Mouse (Mus musculus): ENCODE data around the gene Tnfrsf25. TPM values are rescaled to one million over a fixed set of nuclear protein-coding genes. Genes with fewer than 3 reads are reported as not detected.

Gene Tnfrsf25
- polyA plus RNA-seq, 1 experiment from 2014 or later: 0.28 TPM

- H3K36me3 ChIP-seq (ENCODE audit: control insufficient read depth, insufficient read depth, low read length): no peaks in the 10 kb centered on the region
- no peaks in the 10 kb centered on the region for H3K9me3 ChIP-seq (ENCODE audit: control insufficient read depth, low read length)
- no peak overlapping the region for H3K4me3 ChIP-seq (ENCODE audit: low read depth, low read length)
- no peak overlapping the region for H3K9ac ChIP-seq (ENCODE audit: low read depth, low read length)
- 88% methylated on average over 5 of the region's 5 CpGs for WGBS
- peak overlapping the region; percentile 7; the same call in 1 of the 2 replicates for H3K27ac ChIP-seq (ENCODE audit: low read depth, low read length)
- no peak for DNase-seq (ENCODE audit: low spot score)
- no peak for ATAC-seq (ENCODE audit: low FRiP score)
- no peaks in the 10 kb centered on the region; the same call in 1 of the 2 replicates for H3K27me3 ChIP-seq (ENCODE audit: control insufficient read depth, insufficient read depth, low read length)
- peaks cover 6% of the 10 kb centered on the region; the same call in 1 of the 2 replicates for H3K4me1 ChIP-seq (replicated peaks; ENCODE audit: control insufficient read depth, insufficient read depth, low read length)
- peak overlapping the region; percentile 76 for H3K4me2 ChIP-seq (replicated peaks; ENCODE audit: low read depth, low read length)
Observed at GRCm38 (mm10) chr4:152108673-152109072, 7.1 kb upstream of the Tnfrsf25 start.

- Histone ChIP-seq H3K9ac (ENCODE audit: low read depth, low read length) (no peak overlapping the region), H3K4me3 (ENCODE audit: low read depth, low read length) (no peak overlapping the region), H3K36me3 (ENCODE audit: control insufficient read depth, insufficient read depth, low read length) (no peaks in the 10 kb centered on the region), H3K27ac (ENCODE audit: low read depth, low read length) (no peak overlapping the region), H3K4me2 (replicated peaks; ENCODE audit: low read depth, low read length) (no peak overlapping the region), H3K4me1 (replicated peaks; ENCODE audit: control insufficient read depth, insufficient read depth, low read length) (peaks cover 6% of the 10 kb centered on the region; the same call in 1 of the 2 replicates), H3K27me3 (ENCODE audit: control insufficient read depth, insufficient read depth, low read length) (peaks cover 5% of the 10 kb centered on the region), H3K9me3 (ENCODE audit: control insufficient read depth, low read length) (no peaks in the 10 kb centered on the region)
- DNase-seq (ENCODE audit: low spot score) (no peak), ATAC-seq (ENCODE audit: low FRiP score) (no peak)
- 79% methylated on average over 3 of the region's 3 CpGs for WGBS
Observed at GRCm38 (mm10) chr4:152109509-152109908, 6.2 kb upstream of the Tnfrsf25 start.

- Histone ChIP-seq H3K9me3 (ENCODE audit: control insufficient read depth, low read length) (no peaks in the 10 kb centered on the region), H3K4me3 (ENCODE audit: low read depth, low read length) (no peak overlapping the region), H3K4me1 (replicated peaks; ENCODE audit: control insufficient read depth, insufficient read depth, low read length) (peaks cover 11% of the 10 kb centered on the region; the same call in 1 of the 2 replicates), H3K27ac (ENCODE audit: low read depth, low read length) (no peak overlapping the region), H3K27me3 (ENCODE audit: control insufficient read depth, insufficient read depth, low read length) (peaks cover 17% of the 10 kb centered on the region), H3K36me3 (ENCODE audit: control insufficient read depth, insufficient read depth, low read length) (no peaks in the 10 kb centered on the region), H3K9ac (ENCODE audit: low read depth, low read length) (no peak overlapping the region), H3K4me2 (replicated peaks; ENCODE audit: low read depth, low read length) (no peak overlapping the region)
- DNase-seq (ENCODE audit: low spot score): no peak
- ATAC-seq (ENCODE audit: low FRiP score): no peak
- WGBS: 83% methylated on average over 4 of the region's 4 CpGs
Observed at GRCm38 (mm10) chr4:152110689-152111088, 5.0 kb upstream of the Tnfrsf25 start.

- no peaks in the 10 kb centered on the region for H3K36me3 ChIP-seq (ENCODE audit: control insufficient read depth, insufficient read depth, low read length)
- ATAC-seq (ENCODE audit: low FRiP score): no peak
- no peak overlapping the region for H3K4me2 ChIP-seq (replicated peaks; ENCODE audit: low read depth, low read length)
- peaks cover 32% of the 10 kb centered on the region for H3K27me3 ChIP-seq (ENCODE audit: control insufficient read depth, insufficient read depth, low read length)
- H3K27ac ChIP-seq (ENCODE audit: low read depth, low read length): no peak overlapping the region
- H3K4me3 ChIP-seq (ENCODE audit: low read depth, low read length): no peak overlapping the region
- WGBS: 82% methylated on average over 9 of the region's 9 CpGs
- H3K9ac ChIP-seq (ENCODE audit: low read depth, low read length): no peak overlapping the region
- no peak for DNase-seq (ENCODE audit: low spot score)
- peaks cover 14% of the 10 kb centered on the region for H3K4me1 ChIP-seq (replicated peaks; ENCODE audit: control insufficient read depth, insufficient read depth, low read length)
- no peaks in the 10 kb centered on the region for H3K9me3 ChIP-seq (ENCODE audit: control insufficient read depth, low read length)
Observed at GRCm38 (mm10) chr4:152112329-152112728, 3.4 kb upstream of the Tnfrsf25 start.

- Histone ChIP-seq H3K36me3 (ENCODE audit: control insufficient read depth, insufficient read depth, low read length) (no peaks in the 10 kb centered on the region), H3K4me2 (replicated peaks; ENCODE audit: low read depth, low read length) (no peak overlapping the region), H3K4me3 (ENCODE audit: low read depth, low read length) (no peak overlapping the region), H3K27me3 (ENCODE audit: control insufficient read depth, insufficient read depth, low read length) (peaks cover 50% of the 10 kb centered on the region), H3K9ac (ENCODE audit: low read depth, low read length) (no peak overlapping the region), H3K27ac (ENCODE audit: low read depth, low read length) (no peak overlapping the region), H3K9me3 (ENCODE audit: control insufficient read depth, low read length) (no peaks in the 10 kb centered on the region), H3K4me1 (replicated peaks; ENCODE audit: control insufficient read depth, insufficient read depth, low read length) (peaks cover 9% of the 10 kb centered on the region)
- DNase-seq (ENCODE audit: low spot score) (no peak), ATAC-seq (ENCODE audit: low FRiP score) (peak; percentile 33; the same call in 1 of the 2 replicates)
- WGBS: 51% methylated on average over 16 of the region's 16 CpGs
Observed at GRCm38 (mm10) chr4:152114080-152114479, 1.7 kb upstream of the Tnfrsf25 start.

DNA sequence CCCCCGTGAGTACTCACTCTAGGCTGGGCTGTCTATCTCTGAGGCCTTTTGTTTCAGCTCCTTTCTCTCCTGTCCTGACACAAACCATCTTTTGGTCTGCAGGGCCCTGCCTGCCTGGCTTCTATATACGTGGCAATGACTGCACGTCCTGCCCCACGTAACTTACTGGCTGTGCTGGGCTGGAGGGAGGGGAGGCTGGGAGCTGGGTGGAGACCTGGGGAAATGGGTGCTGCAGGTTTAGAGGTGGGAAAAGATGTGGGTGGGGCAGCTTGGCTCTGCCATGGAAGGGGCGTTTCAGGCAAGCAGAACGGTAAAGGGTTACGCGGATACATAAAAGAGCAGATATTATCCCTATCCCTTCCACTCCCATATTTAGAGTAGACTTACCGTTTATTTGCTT, 1.8 kb downstream of the Tnfrsf25 start:
- Histone ChIP-seq H3K4me1 (replicated peaks; ENCODE audit: control insufficient read depth, insufficient read depth, low read length) (peaks cover 22% of the 10 kb centered on the region), H3K27ac (ENCODE audit: low read depth, low read length) (no peak overlapping the region), H3K36me3 (ENCODE audit: control insufficient read depth, insufficient read depth, low read length) (no peaks in the 10 kb centered on the region), H3K9ac (ENCODE audit: low read depth, low read length) (no peak overlapping the region), H3K4me3 (ENCODE audit: low read depth, low read length) (no peak overlapping the region), H3K4me2 (replicated peaks; ENCODE audit: low read depth, low read length) (no peak overlapping the region), H3K27me3 (ENCODE audit: control insufficient read depth, insufficient read depth, low read length) (peaks cover 85% of the 10 kb centered on the region), H3K9me3 (ENCODE audit: control insufficient read depth, low read length) (no peaks in the 10 kb centered on the region)
- no peak for DNase-seq (ENCODE audit: low spot score)
- no peak for ATAC-seq (ENCODE audit: low FRiP score)
- 75% methylated on average over 9 of the region's 9 CpGs for WGBS

- Histone ChIP-seq H3K27ac (ENCODE audit: low read depth, low read length) (no peak overlapping the region), H3K36me3 (ENCODE audit: control insufficient read depth, insufficient read depth, low read length) (no peaks in the 10 kb centered on the region), H3K9ac (ENCODE audit: low read depth, low read length) (no peak overlapping the region), H3K27me3 (ENCODE audit: control insufficient read depth, insufficient read depth, low read length) (peaks cover 98% of the 10 kb centered on the region), H3K4me1 (replicated peaks; ENCODE audit: control insufficient read depth, insufficient read depth, low read length) (peaks cover 22% of the 10 kb centered on the region), H3K4me3 (ENCODE audit: low read depth, low read length) (0 out of 2 replicates have a peak overlapping the region, but pooled peaks have one; percentile 8), H3K4me2 (replicated peaks; ENCODE audit: low read depth, low read length) (0 out of 2 replicates have a peak overlapping the region, but pooled peaks have one; percentile 17), H3K9me3 (ENCODE audit: control insufficient read depth, low read length) (no peaks in the 10 kb centered on the region)
- 4% methylated on average over 39 of the region's 39 CpGs for WGBS
- ATAC-seq (ENCODE audit: low FRiP score) (0 out of 2 replicates have a peak, but pooled peaks have one; percentile 5), DNase-seq (ENCODE audit: low spot score) (peak; percentile 83)
Observed at GRCm38 (mm10) chr4:152119396-152120292, 3.9 kb downstream of the Tnfrsf25 start.

DNA sequence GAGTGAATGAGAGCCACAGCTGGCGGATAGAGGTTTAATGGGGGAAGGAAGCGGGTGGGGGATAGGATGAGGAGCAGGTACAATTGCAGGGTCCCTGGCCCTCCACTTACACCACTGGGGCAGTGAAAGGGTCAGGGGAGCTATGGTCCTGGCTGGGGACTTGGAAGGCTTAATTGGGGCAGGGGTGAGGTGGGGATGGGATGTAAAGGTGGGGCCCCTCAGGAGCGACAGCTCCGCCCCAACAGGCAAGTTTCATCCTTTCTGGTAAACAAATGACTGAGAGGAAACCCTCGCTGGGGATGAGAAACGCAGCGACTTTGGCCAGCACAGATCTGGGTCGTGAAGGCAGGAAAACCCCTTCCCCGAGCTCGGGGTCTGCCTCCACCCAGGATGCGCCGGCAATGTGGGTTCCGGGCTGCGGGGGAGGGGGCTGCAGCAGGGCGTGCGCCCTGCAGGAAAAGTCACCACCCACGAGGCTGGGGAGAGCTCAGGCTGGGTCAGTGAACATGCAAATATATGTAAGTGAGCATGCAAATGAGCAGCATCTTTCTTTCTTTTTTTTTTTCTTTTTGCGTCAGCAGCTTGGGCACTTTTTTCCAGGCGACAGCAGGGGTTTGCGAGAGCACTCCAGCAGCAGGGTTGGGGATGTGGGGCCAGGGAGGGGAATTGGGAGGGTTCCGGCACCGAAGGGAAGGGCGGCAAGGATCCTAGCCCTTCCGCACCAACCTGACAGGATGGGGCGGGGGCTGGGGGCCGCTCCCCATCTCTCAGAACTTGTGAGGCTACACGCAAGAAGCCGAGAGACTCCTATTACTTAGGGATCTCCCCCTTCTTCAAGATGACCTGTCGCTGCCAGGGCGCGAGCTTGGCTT, 4.8 kb downstream of the Tnfrsf25 start:
- no peak overlapping the region for H3K9ac ChIP-seq (ENCODE audit: low read depth, low read length)
- H3K4me2 ChIP-seq (replicated peaks; ENCODE audit: low read depth, low read length): peak overlapping the region; percentile 24; the same call in 1 of the 2 replicates
- H3K36me3 ChIP-seq (ENCODE audit: control insufficient read depth, insufficient read depth, low read length): no peaks in the 10 kb centered on the region
- peak overlapping the region; percentile 1; the same call in 1 of the 2 replicates for H3K4me3 ChIP-seq (ENCODE audit: low read depth, low read length)
- ATAC-seq (ENCODE audit: low FRiP score): no peak
- under 1% methylated on average over 31 of the region's 31 CpGs for WGBS
- peaks cover 98% of the 10 kb centered on the region for H3K27me3 ChIP-seq (ENCODE audit: control insufficient read depth, insufficient read depth, low read length)
- peaks cover 19% of the 10 kb centered on the region for H3K4me1 ChIP-seq (replicated peaks; ENCODE audit: control insufficient read depth, insufficient read depth, low read length)
- no peak for DNase-seq (ENCODE audit: low spot score)
- no peaks in the 10 kb centered on the region for H3K9me3 ChIP-seq (ENCODE audit: control insufficient read depth, low read length)
- no peak overlapping the region for H3K27ac ChIP-seq (ENCODE audit: low read depth, low read length)
